Mouse (Mus musculus) embryonic facial prominence, embryonic 14.5 days (tissue): ENCODE results near the gene Gm3264. TPM values are rescaled to one million over a fixed set of nuclear protein-coding genes. Genes with fewer than 3 reads are reported as not detected.
"Not testable (repeated sequence)": the region's sequence is repeated elsewhere in the genome, so short reads cannot be mapped to it uniquely, and the experiment has no call there.

Source experiments
- ATAC-seq: fragments of 200-750 bp; cut with Nextera tagmentation; 2 replicates; pipeline ENCODE4 v1.8.0; 2017; ENCODE audit warnings: low read depth, moderate number of reproducible peaks, moderate TSS enrichment
- DNase-seq: peaks from one replicate; pipeline ENCODE4 v3.0.0-alpha.2; 2015; ENCODE audit warnings: low spot score
- H3K27ac ChIP-seq: fragments of 300-500 bp; sonication (generic); replicated peaks from 2 replicates; pipeline ENCODE4 v1.5.1; 2014; ENCODE audit warnings: low read depth, mild to moderate bottlenecking, low read length, moderate library complexity
- H3K27me3 ChIP-seq: fragments of 300-500 bp; sonication (generic); replicated peaks from 2 replicates; pipeline ENCODE4 v1.6.1; 2014; ENCODE audit warnings: low read length; ENCODE audit not compliant: control insufficient read depth, insufficient read depth
- H3K36me3 ChIP-seq: fragments of 300-500 bp; sonication (generic); 2 replicates; pipeline ENCODE4 v1.6.1; 2014; ENCODE audit warnings: low read length, mixed read lengths; ENCODE audit not compliant: control insufficient read depth, insufficient read depth
- H3K4me1 ChIP-seq: fragments of 300-500 bp; sonication (generic); 2 replicates; pipeline ENCODE4 v1.6.1; 2014; ENCODE audit warnings: antibody characterized with exemption, low read length; ENCODE audit not compliant: control insufficient read depth, insufficient read depth
- H3K4me2 ChIP-seq: fragments of 300-500 bp; sonication (generic); 2 replicates; pipeline ENCODE4 v1.6.1; 2014; ENCODE audit warnings: low read depth, mild to moderate bottlenecking, low read length, moderate library complexity, mixed read lengths
- H3K4me3 ChIP-seq: fragments of 300-500 bp; sonication (generic); 2 replicates; pipeline ENCODE4 v1.5.1; 2014; ENCODE audit warnings: low read depth, mild to moderate bottlenecking, low read length
- H3K9ac ChIP-seq: fragments of 300-500 bp; sonication (generic); 2 replicates; pipeline ENCODE4 v1.6.1; 2014; ENCODE audit warnings: low read depth, mild to moderate bottlenecking, low read length, moderate library complexity, mixed read lengths
- H3K9me3 ChIP-seq: fragments of 300-500 bp; sonication (generic); 2 replicates; pipeline ENCODE4 v1.6.1; 2016; ENCODE audit warnings: low read length; ENCODE audit not compliant: control insufficient read depth
- WGBS: fragments of 180-500 bp; shearing (Covaris S2); extraction: QIAGEN DNeasy Blood & Tissue Kit; methylation state at CpG from one replicate; pipeline ENCODE4 v1.1.7; 2014; 5-methylcytosine and 5-hydroxymethylcytosine counted together
- polyA plus RNA-seq: library from polyadenylated mRNA; unstranded; fragments of >200 nt; fragmentation: Nextera tagmentation; extraction: Ambion mirVana; gene quantifications from 2 replicates; pipeline ENCODE4 v1.2.1, GENCODE M21; 2014

The Gm3264 gene
- 0.28 and 0.81 TPM in 2 replicates for polyA plus RNA-seq

DNA sequence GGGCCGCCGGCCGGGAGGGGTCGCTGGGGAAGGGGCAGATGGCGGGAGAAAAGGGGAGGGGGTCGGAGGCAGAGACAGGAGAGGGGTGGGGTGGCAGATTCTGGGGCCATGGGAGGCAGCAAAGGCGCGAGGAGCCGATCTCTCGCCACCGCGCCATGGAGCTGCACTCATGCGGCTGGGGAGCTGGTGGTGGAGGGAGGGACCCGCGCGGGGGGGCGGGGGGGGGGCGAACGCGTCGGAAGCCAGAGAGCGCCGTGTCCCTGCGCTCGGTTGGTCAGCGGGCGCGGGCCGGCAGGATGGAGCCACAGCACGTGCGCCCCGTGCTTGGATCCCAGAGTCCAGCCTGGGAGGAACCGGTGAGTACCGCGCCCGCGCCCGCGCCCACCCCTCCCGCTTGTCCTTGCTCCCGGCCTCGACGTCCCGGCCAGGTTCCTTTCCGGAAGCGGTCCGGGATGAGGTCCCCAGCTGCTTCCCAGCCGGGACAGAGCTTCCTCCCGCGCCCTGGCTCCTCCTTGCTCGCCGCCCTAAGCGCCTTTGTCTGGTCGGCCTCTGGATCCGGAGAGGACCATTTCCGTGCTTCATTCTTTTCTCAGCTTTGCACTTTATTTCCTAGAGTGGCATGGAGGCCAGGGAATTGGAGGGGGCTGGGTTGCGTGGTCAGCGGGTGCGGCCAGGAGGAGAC lies at the start of gene Gm3264:
Gene Gm3264, plus strand, starts transcription at position 278 of the 682 bp plus-strand sequence.
- not testable (repeated sequence) for H3K27ac ChIP-seq, H3K36me3 ChIP-seq, ATAC-seq, H3K27me3 ChIP-seq, H3K4me1 ChIP-seq, H3K9me3 ChIP-seq
- Histone ChIP-seq H3K4me3 (peak within 1 kb of the TSS; percentile 34), H3K9ac (peak within 1 kb of the TSS; percentile 49), H3K4me2 (peak within 1 kb of the TSS; percentile 50)
- peak; percentile 2 for DNase-seq
- WGBS, result 7% methylated on average over 6 of the region's 59 CpGs

DNA sequence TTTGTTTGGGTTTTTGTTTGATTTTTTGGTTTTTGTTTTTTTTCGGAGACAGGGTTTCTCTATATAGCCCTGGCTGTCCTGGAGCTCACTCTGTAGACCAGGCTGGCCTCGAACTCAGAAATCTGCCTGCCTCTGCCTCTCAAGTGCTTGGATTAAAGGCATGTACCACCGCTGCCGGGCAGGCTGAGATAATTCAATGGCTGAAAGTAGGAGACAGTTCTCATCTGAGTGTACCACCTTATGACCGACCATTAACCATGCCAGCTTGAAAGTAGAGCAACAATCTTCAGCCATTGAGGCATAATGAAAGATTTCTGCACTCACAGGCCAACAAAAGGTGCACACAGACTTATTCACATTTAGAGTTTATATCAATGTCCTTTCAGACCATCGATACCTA lies 49.0 kb upstream of the Gm3264 start:
- H3K4me2 ChIP-seq, H3K9me3 ChIP-seq: not testable (repeated sequence)

DNA sequence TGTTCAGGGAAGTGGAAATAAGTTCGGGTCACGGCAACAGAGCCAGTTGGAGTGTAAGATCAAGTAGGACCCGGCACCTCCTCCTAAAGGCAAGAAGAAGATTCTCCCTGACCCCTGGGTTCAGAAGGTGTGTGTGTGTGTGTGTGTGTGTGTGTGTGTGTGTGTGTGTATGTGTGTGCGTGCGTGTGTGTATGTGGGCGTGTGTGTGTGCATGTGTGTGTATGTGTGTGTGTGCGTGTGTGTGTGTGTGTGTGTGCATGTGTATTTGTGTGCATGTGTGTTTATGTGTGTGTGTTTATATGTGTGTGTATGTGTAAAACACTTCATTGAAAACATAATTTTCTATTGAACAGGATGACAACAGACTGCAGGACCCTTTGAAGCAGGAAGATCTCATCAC lies 33.4 kb upstream of the Gm3264 start:
- not testable (repeated sequence) for H3K4me3 ChIP-seq, H3K27me3 ChIP-seq, ATAC-seq, DNase-seq, H3K27ac ChIP-seq, H3K9ac ChIP-seq, H3K36me3 ChIP-seq, H3K4me2 ChIP-seq, H3K4me1 ChIP-seq, H3K9me3 ChIP-seq
- WGBS, result 78% methylated on average over 4 of the region's 7 CpGs

More for the DNA sequence above, 49.0 kb upstream of the Gm3264 start:
- not testable (repeated sequence) for H3K27me3 ChIP-seq, ATAC-seq, H3K4me1 ChIP-seq, H3K27ac ChIP-seq, H3K9ac ChIP-seq, DNase-seq, H3K36me3 ChIP-seq, H3K4me3 ChIP-seq
- 85% methylated on average over 6 of the region's 6 CpGs for WGBS

DNA sequence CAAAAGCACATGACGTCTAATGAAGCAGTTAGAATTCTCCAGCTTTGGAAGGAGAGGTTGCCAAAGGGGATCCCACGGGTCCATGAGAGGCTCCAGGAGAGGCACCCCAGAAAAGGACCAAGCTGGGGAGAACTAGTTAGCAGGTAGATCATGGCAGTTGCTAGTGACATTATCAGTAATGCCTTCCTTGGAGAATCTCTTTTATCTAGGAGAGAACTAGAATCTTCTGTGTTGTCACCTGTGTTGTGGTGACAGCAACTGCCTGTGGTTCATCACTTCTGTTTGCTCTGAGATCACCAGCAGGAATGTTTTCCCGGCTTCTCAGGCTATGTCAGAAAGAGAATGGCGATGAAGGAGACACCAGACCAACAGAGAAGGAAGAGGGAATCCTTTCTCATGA lies 17.6 kb upstream of the Gm3264 start, which contains the start of gene Gm3269:
Gene Gm3269, plus strand, starts transcription at position 301 of the 400 bp plus-strand sequence.
- no CpG with 5 or more reads among the region's 4 CpGs for WGBS
- H3K27me3 ChIP-seq, ATAC-seq, H3K4me3 ChIP-seq, H3K36me3 ChIP-seq, H3K9me3 ChIP-seq, H3K4me2 ChIP-seq, H3K27ac ChIP-seq, DNase-seq, H3K4me1 ChIP-seq, H3K9ac ChIP-seq: not testable (repeated sequence)

DNA sequence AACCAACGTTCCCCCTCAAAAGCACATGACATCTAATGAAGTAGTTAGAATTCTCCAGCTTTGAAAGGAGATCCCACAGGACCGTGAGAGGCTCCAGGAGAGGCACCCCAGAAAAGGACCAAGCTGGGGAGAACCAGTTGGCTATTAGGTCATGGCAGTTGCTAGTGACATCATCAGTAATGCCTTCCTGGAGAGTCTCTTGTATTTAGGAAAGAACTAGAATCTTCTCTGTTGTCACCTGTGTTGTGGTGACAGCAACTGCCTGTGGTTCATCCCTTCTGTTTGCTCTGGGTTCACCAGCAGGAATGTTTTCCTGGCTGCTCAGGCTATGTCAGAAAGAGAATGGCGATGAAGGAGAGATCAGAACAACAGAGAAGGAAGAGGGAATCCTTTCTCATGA lies 36.7 kb downstream of the Gm3264 start, which contains the start of gene Gm3278:
Gene Gm3278, plus strand, starts transcription at position 301 of the 400 bp plus-strand sequence.
- H3K36me3 ChIP-seq, DNase-seq, H3K27me3 ChIP-seq, ATAC-seq, H3K4me3 ChIP-seq, H3K4me2 ChIP-seq, H3K9ac ChIP-seq, H3K9me3 ChIP-seq, H3K4me1 ChIP-seq, H3K27ac ChIP-seq: not testable (repeated sequence)
- 100% methylated on average over 1 of the region's 3 CpGs for WGBS

Other genes with a start within 250 kb of the Gm3264 start
- gene Gm8159, start 223.2 kb upstream of the Gm3264 start, polyA plus RNA-seq, result not detected in 2 replicates
- not detected in 2 replicates for gene Gm3239, start 191.4 kb upstream of the Gm3264 start, polyA plus RNA-seq
- not detected in 2 replicates for gene Gm7876, start 146.3 kb upstream of the Gm3264 start, polyA plus RNA-seq
- gene Gm3252, start 128.8 kb upstream of the Gm3264 start, polyA plus RNA-seq, result 0.16 and 0.18 TPM in 2 replicates
- gene Gm9602, start 79.2 kb upstream of the Gm3264 start, polyA plus RNA-seq, result not detected in 2 replicates
- gene Gm3269, start 17.5 kb upstream of the Gm3264 start, polyA plus RNA-seq, result not detected in 2 replicates
- not detected in 2 replicates for gene Gm3278, start 36.8 kb downstream of the Gm3264 start, polyA plus RNA-seq
- not detected in 2 replicates for gene Gm8297, start 128.4 kb downstream of the Gm3264 start, polyA plus RNA-seq
- gene Gm3298, start 160.3 kb downstream of the Gm3264 start, polyA plus RNA-seq, result not detected in 2 replicates
- gene 4930555G01Rik, start 195.1 kb downstream of the Gm3264 start, polyA plus RNA-seq, result not detected in 2 replicates
- 0.38 and 0.57 TPM in 2 replicates for gene Gm8281, start 215.5 kb downstream of the Gm3264 start, polyA plus RNA-seq